Mouse (Mus musculus): ENCODE measurements at regions not wholly inside any gene's neighbourhood (a gene's known extent, or its start where the extent isn't known, plus 50 kb on each side); places are given as distances from the start of the nearest gene placed in this dataset.

- 91% methylated on average over 2 of the region's 2 CpGs for WGBS
- no peak for TF ChIP-seq CTCF (IDR thresholded peaks at IDR 0.05; ENCODE audit: insufficient read depth, low read depth, low read length)
- TF ChIP-seq POLR2A (IDR thresholded peaks at IDR 0.05; ENCODE audit: insufficient read depth, low read depth, low read length): no peak
- no peak overlapping the region for H3K4me3 ChIP-seq (ENCODE audit: insufficient read depth, low read depth, low read length)
These were observed 126.2 kb upstream of the Pcsk2 start for GRCm38 (mm10) chr2:143419791-143420190.

GRCm38 (mm10) chr2:143450680-143451079, 95.3 kb upstream of the Pcsk2 start:
- H3K4me3 ChIP-seq (ENCODE audit: insufficient read depth, low read depth, low read length): no peak overlapping the region
- no peak overlapping the region for H3K27ac ChIP-seq (ENCODE audit: insufficient read depth, low read depth, low read length)
- no peaks in the 10 kb centered on the region for H3K4me1 ChIP-seq (ENCODE audit: control insufficient read depth, insufficient read depth, low read length)
- TF ChIP-seq POLR2A (IDR thresholded peaks at IDR 0.05; ENCODE audit: insufficient read depth, low read depth, low read length) (no peak), CTCF (IDR thresholded peaks at IDR 0.05; ENCODE audit: insufficient read depth, low read depth, low read length) (no peak)

More at GRCm38 (mm10) chr2:143419791-143420190, 126.2 kb upstream of the Pcsk2 start:
- Histone ChIP-seq H3K27ac (ENCODE audit: insufficient read depth, low read depth, low read length) (no peak overlapping the region), H3K4me1 (ENCODE audit: control insufficient read depth, insufficient read depth, low read length) (no peaks in the 10 kb centered on the region)

GRCm38 (mm10) chr2:143451256-143451655, 94.7 kb upstream of the Pcsk2 start:
- 25% methylated on average over 2 of the region's 2 CpGs for WGBS
- Histone ChIP-seq H3K27ac (ENCODE audit: insufficient read depth, low read depth, low read length) (peak overlapping the region; percentile 60; the same call in 1 of the 2 replicates), H3K4me3 (ENCODE audit: insufficient read depth, low read depth, low read length) (no peak overlapping the region), H3K4me1 (ENCODE audit: control insufficient read depth, insufficient read depth, low read length) (no peaks in the 10 kb centered on the region)
- TF ChIP-seq POLR2A (IDR thresholded peaks at IDR 0.05; ENCODE audit: insufficient read depth, low read depth, low read length): no peak
- no peak for TF ChIP-seq CTCF (IDR thresholded peaks at IDR 0.05; ENCODE audit: insufficient read depth, low read depth, low read length)

- H3K4me3 ChIP-seq (ENCODE audit: insufficient read depth, low read depth, low read length): no peak overlapping the region
- H3K4me1 ChIP-seq (ENCODE audit: control insufficient read depth, insufficient read depth, low read length): no peaks in the 10 kb centered on the region
- no peak for TF ChIP-seq POLR2A (IDR thresholded peaks at IDR 0.05; ENCODE audit: insufficient read depth, low read depth, low read length)
- no peak for TF ChIP-seq CTCF (IDR thresholded peaks at IDR 0.05; ENCODE audit: insufficient read depth, low read depth, low read length)
- no peak overlapping the region for H3K27ac ChIP-seq (ENCODE audit: insufficient read depth, low read depth, low read length)
These were observed 94.3 kb upstream of the Pcsk2 start for GRCm38 (mm10) chr2:143451661-143452060.

GRCm38 (mm10) chr2:143467936-143468335, 78.0 kb upstream of the Pcsk2 start:
- Histone ChIP-seq H3K4me3 (ENCODE audit: insufficient read depth, low read depth, low read length) (no peak overlapping the region), H3K27ac (ENCODE audit: insufficient read depth, low read depth, low read length) (no peak overlapping the region), H3K4me1 (ENCODE audit: control insufficient read depth, insufficient read depth, low read length) (peaks cover 3% of the 10 kb centered on the region; the same call in 1 of the 2 replicates)
- no peak for TF ChIP-seq POLR2A (IDR thresholded peaks at IDR 0.05; ENCODE audit: insufficient read depth, low read depth, low read length)
- TF ChIP-seq CTCF (IDR thresholded peaks at IDR 0.05; ENCODE audit: insufficient read depth, low read depth, low read length): no peak
- WGBS: 72% methylated on average over 5 of the region's 5 CpGs

- WGBS: 27% methylated on average over 3 of the region's 3 CpGs
- TF ChIP-seq POLR2A (IDR thresholded peaks at IDR 0.05; ENCODE audit: insufficient read depth, low read depth, low read length) (no peak), CTCF (IDR thresholded peaks at IDR 0.05; ENCODE audit: insufficient read depth, low read depth, low read length) (no peak)
- Histone ChIP-seq H3K27ac (ENCODE audit: insufficient read depth, low read depth, low read length) (no peak overlapping the region; the same call in 1 of the 2 replicates), H3K4me1 (ENCODE audit: control insufficient read depth, insufficient read depth, low read length) (peaks cover 3% of the 10 kb centered on the region; the same call in 1 of the 2 replicates), H3K4me3 (ENCODE audit: insufficient read depth, low read depth, low read length) (no peak overlapping the region)
These were observed 74.6 kb upstream of the Pcsk2 start for GRCm38 (mm10) chr2:143471394-143471793.

GRCm38 (mm10) chr2:143490830-143491229, 55.1 kb upstream of the Pcsk2 start:
- TF ChIP-seq CTCF (IDR thresholded peaks at IDR 0.05; ENCODE audit: insufficient read depth, low read depth, low read length) (no peak), POLR2A (IDR thresholded peaks at IDR 0.05; ENCODE audit: insufficient read depth, low read depth, low read length) (no peak)
- H3K27ac ChIP-seq (ENCODE audit: insufficient read depth, low read depth, low read length): no peak overlapping the region
- no peak overlapping the region for H3K4me3 ChIP-seq (ENCODE audit: insufficient read depth, low read depth, low read length)
- H3K4me1 ChIP-seq (ENCODE audit: control insufficient read depth, insufficient read depth, low read length): no peaks in the 10 kb centered on the region
- 57% methylated on average over 3 of the region's 3 CpGs for WGBS
